Mouse (Mus musculus) yolk sac, embryonic 10.5 days (tissue): ENCODE results near the gene Faf1.
A peak's percentile ranks its signal among the peaks of the same experiment; 100 is the strongest.

Experiments
- DNase-seq: peaks from one replicate; pipeline ENCODE4 v3.0.0-alpha.2; 2017; ENCODE audit warnings: low spot score

Gene Faf1

GRCm38 (mm10) chr4:109979461-109980320, 303.3 kb downstream of the Faf1 start:
- DNase-seq = peak; percentile 12

DNA sequence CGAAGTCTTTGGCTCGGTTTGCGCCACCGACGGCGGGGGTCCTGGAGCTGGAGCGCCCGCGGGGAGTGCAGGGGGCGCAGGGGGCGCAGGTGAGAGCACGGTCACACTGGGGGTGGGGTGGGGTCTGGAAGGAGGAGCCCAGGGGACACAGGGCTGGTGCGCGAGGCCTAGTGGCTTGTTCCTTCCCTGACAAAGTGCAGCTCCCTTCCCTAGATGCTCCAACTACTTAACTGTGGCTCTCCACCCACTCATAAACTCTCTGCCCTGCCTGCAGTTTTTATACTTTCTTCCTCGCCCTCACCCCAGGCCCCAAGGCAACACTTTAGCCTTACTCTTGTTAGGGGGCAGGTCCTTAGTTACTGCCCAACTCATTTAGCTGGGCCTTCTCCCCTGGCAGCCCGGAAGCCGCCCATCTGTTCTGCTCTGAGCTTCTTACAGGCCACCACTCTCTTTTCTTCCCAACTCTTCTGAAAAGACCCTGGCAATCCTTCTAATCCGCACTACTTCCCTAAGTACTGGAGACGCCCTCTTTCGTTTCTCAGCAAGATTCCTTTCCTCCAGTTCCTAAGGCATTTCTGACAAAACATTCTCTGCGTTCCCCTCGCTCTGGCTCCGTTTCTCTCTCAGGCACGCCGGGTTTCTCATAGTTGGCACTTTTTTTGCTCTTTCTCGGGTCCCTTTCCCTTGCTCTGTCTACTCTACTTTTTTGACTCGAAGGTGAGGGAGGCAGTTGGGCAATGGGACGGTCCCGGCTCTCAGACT, 304.1 kb downstream of the Faf1 start:
- peak; percentile 3 for DNase-seq

- peak; percentile 11 for DNase-seq
Measured at GRCm38 (mm10) chr4:109981083-109981870, 304.9 kb downstream of the Faf1 start.

GRCm38 (mm10) chr4:109981871-109982680, 305.7 kb downstream of the Faf1 start:
- peak; percentile 20 for DNase-seq

GRCm38 (mm10) chr4:109982681-109983265, 306.4 kb downstream of the Faf1 start:
- DNase-seq = peak; percentile 2

DNA sequence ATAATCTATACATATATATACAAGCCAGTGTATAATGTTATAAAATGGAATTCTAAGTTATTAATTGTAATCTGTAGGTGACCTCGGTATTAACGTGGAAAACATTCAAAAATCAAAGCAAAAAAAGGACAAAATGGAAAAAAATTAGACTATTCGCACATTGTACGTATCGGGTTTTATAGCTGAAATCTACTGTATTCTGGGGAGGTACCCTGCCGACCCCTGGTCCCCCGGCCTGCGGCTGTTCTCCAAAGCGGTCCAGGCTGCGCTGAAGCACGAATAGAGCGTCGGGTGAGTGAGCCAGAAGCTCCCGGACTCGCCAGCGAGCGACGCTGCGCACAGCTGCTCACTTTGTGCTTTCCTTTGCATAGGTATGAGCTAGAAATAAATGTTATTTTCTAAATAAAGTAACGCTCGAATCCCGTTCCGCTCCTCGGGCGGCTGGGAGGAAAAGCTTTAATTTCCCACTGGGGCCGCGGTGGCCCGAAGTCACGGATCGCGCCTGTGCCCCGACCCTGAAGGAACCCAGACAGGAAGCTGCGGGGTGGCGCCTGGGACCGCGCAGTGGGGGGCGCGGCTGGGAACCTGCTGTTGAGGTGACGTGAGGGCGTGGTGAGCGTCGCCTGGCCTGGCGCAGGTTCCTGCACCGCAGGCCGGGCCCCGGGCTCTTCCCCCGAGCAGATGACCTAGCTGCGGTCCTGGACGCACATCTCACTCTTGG, 307.1 kb downstream of the Faf1 start:
- peak; percentile 60 for DNase-seq

DNA sequence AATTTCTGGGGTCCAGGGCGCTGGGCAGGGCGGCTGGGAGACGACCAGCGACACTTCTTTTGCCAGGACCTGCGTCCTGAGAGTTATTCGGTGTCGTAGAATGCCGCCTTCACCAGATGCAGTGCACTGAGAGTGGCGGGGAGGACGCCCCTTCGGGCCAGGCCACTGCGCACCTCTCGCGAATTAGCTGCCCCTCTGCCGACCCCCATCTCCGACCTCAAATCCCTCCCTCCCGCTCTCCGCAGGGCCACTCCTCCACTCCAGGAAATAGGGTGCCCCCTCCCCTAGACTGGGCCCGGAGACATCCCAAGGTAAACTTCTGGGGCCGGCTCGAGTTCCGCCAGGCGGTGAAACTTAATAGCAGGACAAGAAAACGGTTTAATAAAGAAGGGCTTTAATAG, 307.6 kb downstream of the Faf1 start:
- DNase-seq = no peak

DNA sequence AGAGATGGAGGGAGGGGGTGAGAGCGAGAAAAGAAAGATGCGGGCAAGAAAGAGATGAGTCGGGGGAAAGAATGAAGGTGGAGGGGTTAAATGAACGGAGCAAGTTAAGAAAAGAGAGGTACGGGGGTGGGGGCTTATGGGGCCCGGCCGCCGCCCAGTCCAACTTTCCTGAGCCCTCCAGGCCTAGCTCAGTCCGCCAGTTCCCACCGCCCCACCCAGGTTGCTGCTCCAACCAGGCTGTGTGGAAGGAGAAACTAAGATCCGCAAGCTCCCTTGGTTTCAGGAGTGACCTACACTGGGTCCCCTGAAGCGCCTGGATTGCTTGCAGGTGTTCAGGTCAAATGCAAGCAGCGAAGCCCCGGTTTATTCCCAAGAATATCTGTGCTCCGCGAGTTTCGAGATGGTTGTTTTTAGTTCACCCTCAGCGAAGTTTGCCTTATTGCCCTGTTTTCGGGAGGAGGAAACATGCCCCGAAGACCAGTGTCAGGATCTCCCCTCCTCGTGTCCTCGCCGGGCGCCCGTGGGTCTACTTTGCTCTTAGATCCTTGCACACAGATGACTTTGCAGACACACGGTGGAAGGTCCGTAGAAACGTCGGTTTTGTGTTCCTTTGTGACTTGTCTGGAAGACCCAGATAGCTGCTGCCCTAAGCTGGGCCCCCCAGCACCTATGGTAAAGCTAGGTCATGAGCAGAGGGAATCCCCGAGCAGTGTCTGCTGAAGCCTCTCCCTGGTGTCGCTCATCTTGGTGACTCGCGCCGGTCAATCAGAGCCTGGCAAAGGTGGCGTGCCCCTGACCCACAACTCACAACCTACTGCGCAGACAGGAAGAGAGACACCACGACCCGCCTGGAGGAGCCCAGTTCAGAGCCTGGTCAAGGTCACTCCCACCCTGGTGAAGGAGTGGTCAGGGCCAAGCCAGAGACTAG, 308.4 kb downstream of the Faf1 start:
- DNase-seq = no peak

DNA sequence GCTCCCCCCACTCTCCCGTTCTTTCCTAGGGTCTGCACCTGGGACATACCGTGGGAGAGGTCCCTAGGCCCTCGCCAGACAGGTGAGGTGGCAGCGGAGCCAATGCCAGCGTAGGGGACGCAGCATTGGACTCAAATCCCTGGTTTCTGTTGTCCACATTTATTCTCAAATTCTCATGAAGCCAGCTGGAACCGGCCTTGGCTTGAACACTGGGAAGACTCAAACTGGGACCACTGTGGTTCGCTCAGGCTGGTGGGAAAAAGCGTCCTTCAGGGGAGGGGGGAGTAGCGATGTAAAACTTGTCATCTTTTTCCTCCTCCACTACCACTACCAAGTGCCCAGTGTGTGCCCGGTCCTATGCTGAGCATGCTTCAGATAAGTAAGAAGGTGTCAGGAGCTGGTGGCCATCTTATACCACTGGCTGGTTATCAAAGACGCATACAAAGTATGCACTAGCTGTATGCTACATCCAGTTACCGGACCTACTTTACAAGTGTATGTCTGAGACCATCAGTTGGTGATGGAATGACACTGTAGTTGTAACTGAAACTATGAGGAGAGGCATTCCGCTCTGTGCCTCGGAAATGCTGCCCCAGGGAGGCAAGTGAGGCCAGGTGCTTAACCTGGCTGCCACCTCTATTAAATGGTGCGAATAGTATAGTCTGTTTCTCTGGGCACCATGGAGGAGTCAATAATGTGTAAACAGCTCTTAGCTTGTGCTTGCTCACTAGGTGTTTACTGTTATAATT, 309.2 kb downstream of the Faf1 start:
- no peak for DNase-seq

- no peak for DNase-seq
Measured at GRCm38 (mm10) chr4:109986301-109986700, 309.9 kb downstream of the Faf1 start.

- no peak for DNase-seq
Measured at GRCm38 (mm10) chr4:109986748-109987355, 310.5 kb downstream of the Faf1 start.

- DNase-seq = no peak
Measured at GRCm38 (mm10) chr4:109987560-109988362, 311.4 kb downstream of the Faf1 start.

GRCm38 (mm10) chr4:109988411-109988810, 312.0 kb downstream of the Faf1 start:
- no peak for DNase-seq

GRCm38 (mm10) chr4:109989213-109989612, 312.8 kb downstream of the Faf1 start:
- no peak for DNase-seq

DNA sequence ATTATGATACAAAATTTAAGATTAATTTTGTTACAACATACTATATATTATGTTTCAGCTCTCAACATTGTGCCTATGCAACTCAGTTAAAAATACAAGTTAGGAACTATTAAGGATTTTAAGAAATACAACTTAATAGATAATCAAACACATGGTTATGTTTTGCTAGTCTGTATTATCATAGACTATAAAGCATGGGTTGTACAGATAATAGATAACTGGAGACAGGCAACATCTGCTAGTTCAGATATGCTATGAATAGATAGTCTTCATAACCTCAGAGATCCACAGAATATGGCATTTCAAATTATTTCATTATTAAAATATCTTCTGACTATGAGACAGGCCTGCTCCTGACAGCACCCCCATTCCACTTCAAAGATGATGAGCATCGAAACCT, 329.7 kb downstream of the Faf1 start:
- DNase-seq = no peak
